Mouse (Mus musculus): ENCODE data around the gene Hal.

DNA sequence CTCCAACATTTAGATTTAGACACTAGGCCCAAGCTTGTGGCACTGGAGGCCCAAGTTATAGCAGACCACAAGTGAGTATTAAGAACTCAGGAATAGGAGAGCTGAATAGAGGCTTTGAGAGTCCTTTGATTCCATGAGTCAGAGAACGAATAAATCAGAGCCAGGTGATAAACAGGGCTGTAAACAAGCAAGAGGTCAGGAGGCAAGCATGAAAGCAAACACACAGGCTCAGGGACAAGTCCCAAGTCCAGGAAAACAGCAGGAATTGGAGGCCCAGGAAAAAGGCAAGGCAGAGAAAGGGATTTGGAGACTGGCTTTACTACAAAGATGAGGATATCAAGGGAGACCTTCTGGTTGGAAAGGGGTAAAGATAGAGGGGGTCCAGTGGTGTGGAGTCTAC, 36.8 kb downstream of the Hal start:
- no peak for TF ChIP-seq CTCF (IDR thresholded peaks at IDR 0.05 in 2 of 3, conservative IDR thresholded peaks at IDR 0.05 in 1 of 3; ENCODE audit: control insufficient read depth in 1 of 3, insufficient read depth in 1 of 3, low read depth in 2 of 3, low read length in 3 of 3, poor library complexity in 1 of 3, severe bottlenecking in 1 of 3)
- TF ChIP-seq USF2 (IDR thresholded peaks at IDR 0.05; ENCODE audit: borderline replicate concordance in 1 of 2, insufficient read depth in 1 of 2, low read depth in 1 of 2, low read length in 2 of 2), result no peak
- no peak for TF ChIP-seq TAL1 (IDR thresholded peaks at IDR 0.05; ENCODE audit: low read length)
- TF ChIP-seq HCFC1 (IDR thresholded peaks at IDR 0.05; ENCODE audit: low read depth, low read length), result no peak
- no peak for TF ChIP-seq POLR2A (IDR thresholded peaks at IDR 0.05; ENCODE audit: control insufficient read depth in 1 of 2, insufficient read depth in 1 of 2, low read depth in 1 of 2, low read length in 2 of 2, poor library complexity in 1 of 2)

All from MEL (cell line).